Mouse (Mus musculus): ENCODE data around the gene Arid3a. TPM values are rescaled to one million over a fixed set of nuclear protein-coding genes. Genes with fewer than 3 reads are reported as not detected.
A peak's percentile ranks its signal among the peaks of the same experiment; 100 is the strongest.

Gene Arid3a
- polyA plus RNA-seq, 1 experiment = 4.7 TPM

GRCm38 (mm10) chr10:79978061-79978460 is 51.2 kb downstream of the Arid3a start:
- no peaks in the 10 kb centered on the region for H3K27me3 ChIP-seq (ENCODE audit: control insufficient read depth, insufficient read depth, low read length)
- no peak for TF ChIP-seq CTCF (IDR thresholded peaks at IDR 0.05; ENCODE audit: borderline replicate concordance, insufficient read depth, low read depth, low read length)
- TF ChIP-seq POLR2A (IDR thresholded peaks at IDR 0.05; ENCODE audit: borderline replicate concordance, insufficient read depth, low read length) = no peak
- DNase-seq = no peak

DNA sequence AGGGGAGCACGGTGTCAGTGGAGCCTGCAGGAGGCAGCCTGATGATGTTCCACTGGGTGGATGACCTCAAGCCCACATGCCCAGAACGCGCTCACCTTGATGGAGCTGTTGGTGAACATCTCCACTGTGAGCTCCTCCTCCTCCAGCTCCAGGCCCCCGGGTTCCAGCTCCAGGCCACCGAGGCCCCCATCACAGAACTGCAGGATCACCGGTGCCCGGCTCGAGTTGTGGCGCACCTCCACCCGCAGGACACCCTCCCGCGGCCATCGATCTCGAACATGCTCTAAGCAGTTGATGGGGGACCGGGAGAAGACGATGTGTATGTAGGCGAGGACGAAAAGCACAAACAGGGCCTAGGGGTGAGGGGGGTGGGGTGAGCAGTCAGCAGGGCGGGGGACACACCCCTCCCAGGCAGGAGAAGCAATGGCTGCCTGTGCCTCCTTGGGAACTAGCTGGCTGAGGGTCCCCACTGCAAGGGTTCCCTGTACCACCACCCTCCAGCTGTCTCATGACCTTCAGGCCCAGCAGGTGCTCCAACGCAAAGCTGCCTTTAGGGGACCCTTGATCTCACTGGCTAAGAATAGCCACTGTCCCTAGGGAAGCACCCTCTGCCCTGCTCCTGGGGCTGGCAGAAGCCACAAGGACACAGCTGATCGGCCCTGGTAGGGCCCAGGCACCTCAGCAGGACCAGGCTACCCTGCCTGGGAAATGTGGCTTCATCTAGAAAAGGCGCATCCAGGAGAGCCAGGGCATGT is 52.7 kb downstream of the Arid3a start:
- no peak overlapping the region for H3K27ac ChIP-seq (ENCODE audit: insufficient read depth, low read length)
- TF ChIP-seq POLR2A (IDR thresholded peaks at IDR 0.05; ENCODE audit: borderline replicate concordance, insufficient read depth, low read length) (no peak), CTCF (IDR thresholded peaks at IDR 0.05; ENCODE audit: borderline replicate concordance, insufficient read depth, low read depth, low read length) (no peak)
- no peaks in the 10 kb centered on the region for H3K27me3 ChIP-seq (ENCODE audit: control insufficient read depth, insufficient read depth, low read length)
- peaks cover 19% of the 10 kb centered on the region for H3K4me1 ChIP-seq (ENCODE audit: control insufficient read depth, insufficient read depth, low read length)
- no peak for DNase-seq
- H3K4me3 ChIP-seq (replicated peaks; ENCODE audit: insufficient read depth, low read depth, low read length) = no peak overlapping the region
- 83% methylated on average over 22 of the region's 22 CpGs for WGBS

More at GRCm38 (mm10) chr10:79978061-79978460, 51.2 kb downstream of the Arid3a start:
- Histone ChIP-seq H3K4me3 (replicated peaks; ENCODE audit: insufficient read depth, low read depth, low read length) (no peak overlapping the region), H3K4me1 (ENCODE audit: control insufficient read depth, insufficient read depth, low read length) (peaks cover 19% of the 10 kb centered on the region), H3K27ac (ENCODE audit: insufficient read depth, low read length) (no peak overlapping the region)
- 88% methylated on average over 21 of the region's 21 CpGs for WGBS

DNA sequence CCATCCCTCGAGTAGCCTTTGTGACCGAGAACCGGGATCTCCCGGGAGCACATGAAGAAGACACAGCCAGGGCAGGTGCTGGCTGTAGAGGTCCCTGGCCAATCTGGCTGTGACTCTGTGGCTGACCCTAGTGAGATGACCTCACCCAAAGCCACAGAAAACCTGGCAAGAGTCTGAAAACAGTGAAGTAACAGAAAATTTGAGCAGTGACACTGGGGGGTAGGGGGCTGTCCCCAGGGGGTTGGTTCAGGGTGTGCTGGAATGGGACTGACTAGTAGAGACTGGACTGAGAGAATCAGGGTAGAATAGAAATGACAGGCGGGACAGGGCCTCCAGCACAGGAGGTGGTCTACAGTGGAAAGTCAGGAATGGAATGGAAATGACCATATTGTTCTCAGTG is 56.4 kb downstream of the Arid3a start:
- no peak overlapping the region for H3K27ac ChIP-seq (ENCODE audit: insufficient read depth, low read length)
- DNase-seq = peak in 1 of 2 experiments; percentile 43
- 15% methylated on average over 5 of the region's 5 CpGs for WGBS

GRCm38 (mm10) chr10:79983670-79984069 is 56.8 kb downstream of the Arid3a start:
- Histone ChIP-seq H3K4me3 (replicated peaks; ENCODE audit: insufficient read depth, low read depth, low read length) (peak overlapping the region; percentile 88), H3K4me1 (ENCODE audit: control insufficient read depth, insufficient read depth, low read length) (peaks cover 26% of the 10 kb centered on the region), H3K27me3 (ENCODE audit: control insufficient read depth, insufficient read depth, low read length) (no peaks in the 10 kb centered on the region), H3K27ac (ENCODE audit: insufficient read depth, low read length) (peak overlapping the region; percentile 13; the same call in 1 of the 2 replicates)
- under 1% methylated on average over 11 of the region's 21 CpGs for WGBS
- TF ChIP-seq CTCF (IDR thresholded peaks at IDR 0.05; ENCODE audit: borderline replicate concordance, insufficient read depth, low read depth, low read length) (no peak), POLR2A (IDR thresholded peaks at IDR 0.05; ENCODE audit: borderline replicate concordance, insufficient read depth, low read length) (no peak)
- peak; percentile 70 to 74 for DNase-seq

More for the DNA sequence above, 56.4 kb downstream of the Arid3a start:
- Histone ChIP-seq H3K4me1 (ENCODE audit: control insufficient read depth, insufficient read depth, low read length) (peaks cover 26% of the 10 kb centered on the region), H3K27me3 (ENCODE audit: control insufficient read depth, insufficient read depth, low read length) (no peaks in the 10 kb centered on the region), H3K4me3 (replicated peaks; ENCODE audit: insufficient read depth, low read depth, low read length) (peak overlapping the region; percentile 88)
- TF ChIP-seq CTCF (IDR thresholded peaks at IDR 0.05; ENCODE audit: borderline replicate concordance, insufficient read depth, low read depth, low read length) = no peak
- TF ChIP-seq POLR2A (IDR thresholded peaks at IDR 0.05; ENCODE audit: borderline replicate concordance, insufficient read depth, low read length) = no peak

DNA sequence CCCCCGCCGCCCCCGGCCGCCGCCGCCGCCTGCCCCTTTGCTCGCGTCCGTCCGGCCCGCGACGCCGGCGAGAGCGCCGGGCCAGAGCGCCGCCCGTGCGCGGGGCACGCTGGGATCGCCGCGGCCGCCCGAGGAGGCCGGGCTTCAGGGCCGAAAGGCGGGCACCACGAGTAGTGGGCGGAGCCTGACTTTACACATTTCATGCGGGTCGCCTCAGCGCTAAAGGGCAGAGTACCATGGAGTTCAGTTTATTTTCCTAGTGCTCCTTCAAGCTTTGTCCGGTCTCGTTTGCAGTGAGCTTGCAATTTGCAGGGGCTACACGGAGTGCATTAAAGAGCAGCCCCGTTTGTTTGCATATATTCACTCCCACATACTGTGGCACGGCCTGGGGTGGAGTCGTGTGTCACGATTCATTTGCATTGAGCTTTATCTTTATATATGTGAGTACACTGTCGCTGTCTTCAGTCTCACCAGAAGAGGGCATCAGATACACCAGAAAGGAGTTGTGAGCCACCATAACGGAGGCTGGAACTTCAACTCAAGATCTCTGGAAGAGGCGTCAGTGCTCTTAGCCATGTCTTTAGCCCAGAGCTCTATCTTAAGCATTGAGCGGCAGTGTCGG is 57.5 kb downstream of the Arid3a start, which contains the start of gene Tmem259:
Gene Tmem259, minus strand, starts transcription at position 136 of the 622 bp plus-strand sequence.
- WGBS = under 1% methylated on average over 45 of the region's 49 CpGs

DNA sequence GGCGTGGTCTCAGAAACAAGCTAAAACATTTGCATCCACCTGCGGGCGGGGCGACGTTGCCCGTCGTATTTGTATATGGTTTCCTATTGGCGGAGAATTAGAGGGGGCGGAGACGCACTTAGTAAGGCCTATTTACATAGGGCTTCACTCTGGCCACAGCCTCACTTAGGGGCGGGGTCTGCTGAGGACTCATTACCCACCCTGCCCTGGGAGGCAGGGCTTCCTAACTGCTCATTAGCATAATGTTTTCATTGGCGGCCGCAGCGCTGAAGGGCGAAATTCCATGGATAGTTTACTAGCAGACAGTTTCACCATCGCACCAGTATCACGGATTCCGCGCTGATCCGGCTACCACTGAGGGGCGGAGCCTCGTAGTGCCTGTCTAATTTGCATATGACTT is 58.0 kb downstream of the Arid3a start:
- WGBS = under 1% methylated on average over 22 of the region's 22 CpGs
- TF ChIP-seq POLR2A (IDR thresholded peaks at IDR 0.05; ENCODE audit: borderline replicate concordance, insufficient read depth, low read length) (peak; percentile 49; the same call in 1 of the 2 replicates), CTCF (IDR thresholded peaks at IDR 0.05; ENCODE audit: borderline replicate concordance, insufficient read depth, low read depth, low read length) (no peak)
- H3K27me3 ChIP-seq (ENCODE audit: control insufficient read depth, insufficient read depth, low read length) = no peaks in the 10 kb centered on the region
- H3K4me3 ChIP-seq (replicated peaks; ENCODE audit: insufficient read depth, low read depth, low read length) = peak overlapping the region; percentile 81
- peak; percentile 95 to 98 for DNase-seq
- peak overlapping the region; percentile 92 for H3K27ac ChIP-seq (ENCODE audit: insufficient read depth, low read length)
- peaks cover 26% of the 10 kb centered on the region for H3K4me1 ChIP-seq (ENCODE audit: control insufficient read depth, insufficient read depth, low read length)

More for the DNA sequence above, 57.5 kb downstream of the Arid3a start, which contains the start of gene Tmem259:
- no peaks in the 10 kb centered on the region for H3K27me3 ChIP-seq (ENCODE audit: control insufficient read depth, insufficient read depth, low read length)
- H3K4me1 ChIP-seq (ENCODE audit: control insufficient read depth, insufficient read depth, low read length) = peaks cover 26% of the 10 kb centered on the region
- peak; percentile 66; the same call in 1 of the 2 replicates for TF ChIP-seq CTCF (IDR thresholded peaks at IDR 0.05; ENCODE audit: borderline replicate concordance, insufficient read depth, low read depth, low read length)
- no peak for TF ChIP-seq POLR2A (IDR thresholded peaks at IDR 0.05; ENCODE audit: borderline replicate concordance, insufficient read depth, low read length)
- peak; percentile 87 to 88 for DNase-seq
- peak within 1 kb of the TSS; percentile 92 for H3K27ac ChIP-seq (ENCODE audit: insufficient read depth, low read length)
- peak within 1 kb of the TSS; percentile 88 for H3K4me3 ChIP-seq (replicated peaks; ENCODE audit: insufficient read depth, low read depth, low read length)

DNA sequence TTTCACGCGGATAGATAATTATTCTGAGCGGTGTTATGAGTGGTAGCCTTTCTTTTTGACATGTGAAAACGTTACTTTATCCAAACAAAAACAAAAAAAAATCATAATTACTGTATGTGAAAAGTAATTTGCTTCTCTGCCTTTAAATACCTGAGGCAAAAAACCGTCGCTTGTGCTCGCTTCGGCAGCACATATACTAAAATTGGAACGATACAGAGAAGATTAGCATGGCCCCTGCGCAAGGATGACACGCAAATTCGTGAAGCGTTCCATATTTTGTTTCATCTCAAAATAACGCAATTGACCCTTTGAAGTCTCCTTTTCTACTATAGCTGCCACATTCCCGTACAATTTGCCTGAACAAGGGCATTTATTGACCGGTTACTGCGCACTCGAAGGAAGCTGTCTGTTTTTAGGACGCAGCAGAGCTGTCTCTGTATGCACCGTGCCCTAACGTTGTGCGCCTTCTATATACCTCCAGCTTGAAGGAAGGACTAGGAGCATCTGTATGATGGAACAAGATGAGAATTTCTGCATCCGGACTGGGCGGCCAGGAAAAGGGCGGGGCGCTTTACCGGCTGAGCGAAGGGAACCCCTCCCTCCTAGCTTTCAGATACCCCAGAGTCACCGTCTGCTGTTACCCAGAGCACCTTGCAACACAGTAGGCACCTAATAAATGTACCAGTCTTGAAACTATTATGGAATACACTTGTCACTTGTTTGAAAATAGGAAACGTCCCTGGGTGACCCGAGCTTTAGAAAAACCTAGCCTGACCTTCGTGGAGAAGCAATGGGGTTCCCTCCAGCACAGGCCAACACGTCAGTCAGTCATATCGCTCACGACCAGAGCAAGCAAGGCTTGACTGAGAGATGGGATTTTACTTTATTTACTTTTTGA is 58.7 kb downstream of the Arid3a start:
- peak; percentile 81 to 84 for DNase-seq
- H3K27ac ChIP-seq (ENCODE audit: insufficient read depth, low read length) = peak overlapping the region; percentile 97
- under 1% methylated on average over 35 of the region's 35 CpGs for WGBS
- H3K4me1 ChIP-seq (ENCODE audit: control insufficient read depth, insufficient read depth, low read length) = peaks cover 26% of the 10 kb centered on the region
- peak overlapping the region; percentile 81 for H3K4me3 ChIP-seq (replicated peaks; ENCODE audit: insufficient read depth, low read depth, low read length)
- no peaks in the 10 kb centered on the region for H3K27me3 ChIP-seq (ENCODE audit: control insufficient read depth, insufficient read depth, low read length)
- TF ChIP-seq CTCF (IDR thresholded peaks at IDR 0.05; ENCODE audit: borderline replicate concordance, insufficient read depth, low read depth, low read length) = no peak
- TF ChIP-seq POLR2A (IDR thresholded peaks at IDR 0.05; ENCODE audit: borderline replicate concordance, insufficient read depth, low read length) = peak; percentile 56; the same call in 1 of the 2 replicates

Data from cerebellum, adult 2 months (tissue).